In genomic region chr5:113975538-113976215, GRCm38 (mm10) we compare ENCODE assay signal across 8 mouse cellular contexts. TPM values are rescaled to one million over a fixed set of nuclear protein-coding genes. Genes with fewer than 3 reads are reported as not detected.
A peak's percentile ranks its signal among the peaks of the same experiment; 100 is the strongest.
DNase-seq lines count a peak whose midpoint lies in the region; ATAC-seq and TF ChIP-seq lines count a peak whose summit lies in the region.

No protein-coding gene starts in this region.

- no peak overlapping the region for H3K27ac ChIP-seq in midbrain, embryonic 15.5 days
- H3K27ac ChIP-seq in midbrain, embryonic 16.5 days (ENCODE audit: low read length) = no peak overlapping the region
- peak overlapping the region; percentile 73 for H3K27ac ChIP-seq in heart, embryonic 15.5 days
- H3K27ac ChIP-seq in liver, postnatal 0 days (ENCODE audit: low read depth) = peak overlapping the region; percentile 89

- H3K4me2 ChIP-seq in midbrain, embryonic 15.5 days = no peak overlapping the region
- no peak overlapping the region for H3K4me2 ChIP-seq in midbrain, embryonic 16.5 days (ENCODE audit: low read length)
- H3K4me2 ChIP-seq in heart, embryonic 15.5 days = no peak overlapping the region
- H3K4me2 ChIP-seq in liver, postnatal 0 days (ENCODE audit: low read depth, low read length) = no peak overlapping the region

- ATAC-seq in midbrain, embryonic 15.5 days (replicated peaks) = 0 out of 2 replicates have a peak, but pooled peaks have one; percentile 30
- no peak for ATAC-seq in midbrain, embryonic 16.5 days
- peak; percentile 19; the same call in 1 of the 2 replicates for ATAC-seq in heart, embryonic 15.5 days (replicated peaks; ENCODE audit: insufficient number of reproducible peaks, insufficient read depth, low FRiP score, low read depth)
- ATAC-seq in liver, postnatal 0 days = peak; percentile 24; the same call in 1 of the 2 replicates
- ATAC-seq in cerebellum, adult (ENCODE audit: insufficient number of reproducible peaks, low FRiP score, low TSS enrichment) = no peak

- peaks cover 35% of the 10 kb centered on the region for H3K4me1 ChIP-seq in midbrain, embryonic 15.5 days
- H3K4me1 ChIP-seq in midbrain, embryonic 16.5 days (ENCODE audit: control insufficient read depth, insufficient read depth, low read length) = peaks cover 27% of the 10 kb centered on the region
- H3K4me1 ChIP-seq in heart, embryonic 15.5 days (replicated peaks) = peaks cover 56% of the 10 kb centered on the region
- H3K4me1 ChIP-seq in liver, postnatal 0 days (ENCODE audit: insufficient read depth) = peaks cover 73% of the 10 kb centered on the region

- H3K9me3 ChIP-seq in midbrain, embryonic 15.5 days = no peaks in the 10 kb centered on the region
- no peaks in the 10 kb centered on the region for H3K9me3 ChIP-seq in midbrain, embryonic 16.5 days (replicated peaks; ENCODE audit: control insufficient read depth, low read length, poor library complexity, severe bottlenecking)
- no peaks in the 10 kb centered on the region for H3K9me3 ChIP-seq in heart, embryonic 15.5 days (replicated peaks)
- H3K9me3 ChIP-seq in liver, postnatal 0 days (ENCODE audit: low read length) = no peaks in the 10 kb centered on the region

- TF ChIP-seq CTCF in liver, postnatal 0 days (IDR thresholded peaks at IDR 0.05; ENCODE audit: low read depth) = no peak

- no peaks in the 10 kb centered on the region for H3K36me3 ChIP-seq in midbrain, embryonic 15.5 days (replicated peaks)
- peaks cover 5% of the 10 kb centered on the region; the same call in 1 of the 2 replicates for H3K36me3 ChIP-seq in midbrain, embryonic 16.5 days (ENCODE audit: control insufficient read depth, insufficient read depth, low read length)
- no peaks in the 10 kb centered on the region for H3K36me3 ChIP-seq in heart, embryonic 15.5 days
- H3K36me3 ChIP-seq in liver, postnatal 0 days (replicated peaks; ENCODE audit: insufficient read depth, low read length) = 0 out of 2 replicates have a peak, but pooled peaks cover 2% of the 10 kb centered on the region

- 70% methylated on average over 9 of the region's 9 CpGs for WGBS in midbrain, embryonic 15.5 days
- 68% methylated on average over 9 of the region's 9 CpGs for WGBS in midbrain, embryonic 16.5 days
- 54% methylated on average over 9 of the region's 9 CpGs for WGBS in heart, embryonic 15.5 days
- WGBS in liver, postnatal 0 days (ENCODE audit: insufficient replicate concordance) = 65% methylated on average over 9 of the region's 9 CpGs

- no peak overlapping the region for H3K4me3 ChIP-seq in midbrain, embryonic 15.5 days
- H3K4me3 ChIP-seq in midbrain, embryonic 16.5 days (ENCODE audit: low read depth, low read length) = no peak overlapping the region
- no peak overlapping the region for H3K4me3 ChIP-seq in heart, embryonic 15.5 days
- H3K4me3 ChIP-seq in liver, postnatal 0 days (ENCODE audit: low read depth, low read length) = no peak overlapping the region

- no peak for TF ChIP-seq EP300 in liver, postnatal 0 days (IDR thresholded peaks at IDR 0.05; ENCODE audit: low read depth)

- peak; percentile 48 for DNase-seq in brain, adult 2 months (ENCODE audit: low read depth, low spot score)
- peak; percentile 74 for DNase-seq in liver, postnatal 0 days
- DNase-seq in embryo, embryonic 9.5 days (ENCODE audit: extremely low spot score) = no peak
- DNase-seq in thymus, postnatal 4 days = no peak

- H3K9ac ChIP-seq in midbrain, embryonic 15.5 days = no peak overlapping the region
- H3K9ac ChIP-seq in midbrain, embryonic 16.5 days (ENCODE audit: low read depth, low read length) = no peak overlapping the region
- H3K9ac ChIP-seq in heart, embryonic 15.5 days = no peak overlapping the region
- H3K9ac ChIP-seq in liver, postnatal 0 days (replicated peaks) = no peak overlapping the region

- H3K27me3 ChIP-seq in midbrain, embryonic 15.5 days (replicated peaks) = no peaks in the 10 kb centered on the region
- H3K27me3 ChIP-seq in midbrain, embryonic 16.5 days (ENCODE audit: control insufficient read depth, insufficient read depth, low read depth, low read length) = no peaks in the 10 kb centered on the region
- no peaks in the 10 kb centered on the region for H3K27me3 ChIP-seq in heart, embryonic 15.5 days
- no peaks in the 10 kb centered on the region for H3K27me3 ChIP-seq in liver, postnatal 0 days (ENCODE audit: insufficient read depth, low read length)

RNA-seq across cellular contexts. Expression of gene Ssh1, which starts 18.0 kb away (rescaled TPM):
- polyA plus RNA-seq in midbrain, embryonic 15.5 days (2015; fragmentation: Nextera tagmentation; extraction: Ambion mirVana) = 11.7 and 15.1 TPM in 2 replicates
- 9.4 and 13.7 TPM in 2 replicates for polyA plus RNA-seq in midbrain, embryonic 16.5 days (2015; fragmentation: Nextera tagmentation; extraction: Ambion mirVana)
- polyA plus RNA-seq in heart, embryonic 15.5 days (2015; fragmentation: Nextera tagmentation; extraction: Ambion mirVana) = 9.0 and 11.7 TPM in 2 replicates
- 3.7 and 4.3 TPM in 2 replicates for polyA plus RNA-seq in liver, postnatal 0 days (2015; fragmentation: Nextera tagmentation; extraction: Ambion mirVana)

RNA-seq across cellular contexts. Expression of gene Dao, which starts 27.8 kb away (rescaled TPM):
- not detected in 2 replicates for polyA plus RNA-seq in midbrain, embryonic 15.5 days (2015; fragmentation: Nextera tagmentation; extraction: Ambion mirVana)
- not detected in 2 replicates for polyA plus RNA-seq in midbrain, embryonic 16.5 days (2015; fragmentation: Nextera tagmentation; extraction: Ambion mirVana)
- not detected in 2 replicates for polyA plus RNA-seq in heart, embryonic 15.5 days (2015; fragmentation: Nextera tagmentation; extraction: Ambion mirVana)
- not detected in 2 replicates for polyA plus RNA-seq in liver, postnatal 0 days (2015; fragmentation: Nextera tagmentation; extraction: Ambion mirVana)

Comparison
In these comparisons a context has a peak if more than half of its experiments do, and no peak if none do; other contexts are left out.
1. ATAC-seq: peak in midbrain, embryonic 15.5 days (single experiment), heart, embryonic 15.5 days (single experiment) and liver, postnatal 0 days (single experiment); none in midbrain, embryonic 16.5 days (single experiment) and cerebellum, adult (single experiment).
2. H3K27ac ChIP-seq: peak in heart, embryonic 15.5 days (single experiment) and liver, postnatal 0 days (single experiment); none in midbrain, embryonic 15.5 days (single experiment) and midbrain, embryonic 16.5 days (single experiment).
3. DNase-seq: peak in brain, adult 2 months (single experiment) and liver, postnatal 0 days (single experiment); none in embryo, embryonic 9.5 days (single experiment) and thymus, postnatal 4 days (single experiment).